Mouse (Mus musculus): ENCODE results near the gene Usf2. TPM values are rescaled to one million over a fixed set of nuclear protein-coding genes. Genes with fewer than 3 reads are reported as not detected.

The Usf2 gene
- polyA plus RNA-seq, 2 experiments = 24.0 to 169 TPM

- ATAC-seq (ENCODE audit: low FRiP score, low read depth) = no peak
- Histone ChIP-seq H3K9me3 (ENCODE audit: control insufficient read depth, low read length) (no peaks in the 10 kb centered on the region), H3K27ac (replicated peaks; ENCODE audit: low read depth, low read length) (no peak overlapping the region), H3K4me2 (replicated peaks; ENCODE audit: low read depth, low read length, severe bottlenecking) (no peak overlapping the region), H3K27me3 (ENCODE audit: control insufficient read depth, insufficient read depth, low read length) (no peaks in the 10 kb centered on the region), H3K4me1 (ENCODE audit: control insufficient read depth, insufficient read depth, low read length) (peaks cover 12% of the 10 kb centered on the region), H3K4me3 (replicated peaks; ENCODE audit: low read length) (no peak overlapping the region), H3K36me3 (ENCODE audit: control insufficient read depth, insufficient read depth, low read length) (peaks cover 33% of the 10 kb centered on the region), H3K9ac (ENCODE audit: low read depth, low read length, severe bottlenecking) (no peak overlapping the region)
- DNase-seq (ENCODE audit: low spot score) = no peak
- no peak for TF ChIP-seq POLR2A (IDR thresholded peaks at IDR 0.05; ENCODE audit: borderline replicate concordance, extremely low read depth, insufficient read depth, insufficient read length)
- WGBS = 95% methylated on average over 9 of the region's 9 CpGs
These were observed 2.4 kb upstream of the Usf2 start for GRCm38 (mm10) chr7:30958866-30959487.

- 73% methylated on average over 28 of the region's 28 CpGs for WGBS
These were observed 1.7 kb upstream of the Usf2 start for GRCm38 (mm10) chr7:30958109-30958865.

GRCm38 (mm10) chr7:30957367-30957783 lies 772 bp upstream of the Usf2 start:
- Histone ChIP-seq H3K27me3 (ENCODE audit: control insufficient read depth, insufficient read depth, low read length) (no peaks in the 10 kb centered on the region), H3K4me2 (replicated peaks; ENCODE audit: low read depth, low read length, severe bottlenecking) (peak overlapping the region; percentile 63), H3K4me3 (replicated peaks; ENCODE audit: low read length) (peak overlapping the region; percentile 96), H3K9me3 (ENCODE audit: control insufficient read depth, low read length) (no peaks in the 10 kb centered on the region), H3K27ac (replicated peaks; ENCODE audit: low read depth, low read length) (peak overlapping the region; percentile 97), H3K4me1 (ENCODE audit: control insufficient read depth, insufficient read depth, low read length) (peaks cover 12% of the 10 kb centered on the region), H3K36me3 (ENCODE audit: control insufficient read depth, insufficient read depth, low read length) (peaks cover 49% of the 10 kb centered on the region), H3K9ac (ENCODE audit: low read depth, low read length, severe bottlenecking) (peak overlapping the region; percentile 99)
- peak; percentile 68 for ATAC-seq (ENCODE audit: low FRiP score, low read depth)
- DNase-seq (ENCODE audit: low spot score) = peak; percentile 86
- peak; percentile 43; the same call in 1 of the 2 replicates for TF ChIP-seq POLR2A (IDR thresholded peaks at IDR 0.05; ENCODE audit: borderline replicate concordance, extremely low read depth, insufficient read depth, insufficient read length)
- WGBS = under 1% methylated on average over 43 of the region's 43 CpGs

More at GRCm38 (mm10) chr7:30958109-30958865, 1.7 kb upstream of the Usf2 start:
- H3K4me1 ChIP-seq (ENCODE audit: control insufficient read depth, insufficient read depth, low read length) = peaks cover 12% of the 10 kb centered on the region
- no peak for DNase-seq (ENCODE audit: low spot score)
- H3K36me3 ChIP-seq (ENCODE audit: control insufficient read depth, insufficient read depth, low read length) = peaks cover 40% of the 10 kb centered on the region
- no peaks in the 10 kb centered on the region for H3K9me3 ChIP-seq (ENCODE audit: control insufficient read depth, low read length)
- peak overlapping the region; percentile 97; the same call in 1 of the 2 replicates for H3K27ac ChIP-seq (replicated peaks; ENCODE audit: low read depth, low read length)
- no peak for TF ChIP-seq POLR2A (IDR thresholded peaks at IDR 0.05; ENCODE audit: borderline replicate concordance, extremely low read depth, insufficient read depth, insufficient read length)
- H3K27me3 ChIP-seq (ENCODE audit: control insufficient read depth, insufficient read depth, low read length) = no peaks in the 10 kb centered on the region
- peak overlapping the region; percentile 99 for H3K9ac ChIP-seq (ENCODE audit: low read depth, low read length, severe bottlenecking)
- no peak for ATAC-seq (ENCODE audit: low FRiP score, low read depth)
- H3K4me2 ChIP-seq (replicated peaks; ENCODE audit: low read depth, low read length, severe bottlenecking) = peak overlapping the region; percentile 63
- H3K4me3 ChIP-seq (replicated peaks; ENCODE audit: low read length) = peak overlapping the region; percentile 96

- Histone ChIP-seq H3K4me1 (ENCODE audit: control insufficient read depth, insufficient read depth, low read length) (peaks cover 12% of the 10 kb centered on the region), H3K27ac (replicated peaks; ENCODE audit: low read depth, low read length) (peak overlapping the region; percentile 97), H3K36me3 (ENCODE audit: control insufficient read depth, insufficient read depth, low read length) (peaks cover 59% of the 10 kb centered on the region), H3K4me2 (replicated peaks; ENCODE audit: low read depth, low read length, severe bottlenecking) (peak overlapping the region; percentile 77), H3K27me3 (ENCODE audit: control insufficient read depth, insufficient read depth, low read length) (no peaks in the 10 kb centered on the region), H3K4me3 (replicated peaks; ENCODE audit: low read length) (peak overlapping the region; percentile 96), H3K9me3 (ENCODE audit: control insufficient read depth, low read length) (no peaks in the 10 kb centered on the region), H3K9ac (ENCODE audit: low read depth, low read length, severe bottlenecking) (peak overlapping the region; percentile 99)
- TF ChIP-seq POLR2A (IDR thresholded peaks at IDR 0.05; ENCODE audit: borderline replicate concordance, extremely low read depth, insufficient read depth, insufficient read length) = no peak
- DNase-seq (ENCODE audit: low spot score) = no peak
- WGBS = 2% methylated on average over 10 of the region's 49 CpGs
- peak; percentile 35 for ATAC-seq (ENCODE audit: low FRiP score, low read depth)
These were observed 249 bp downstream of the Usf2 start for GRCm38 (mm10) chr7:30956357-30956751.

GRCm38 (mm10) chr7:30955584-30956356 lies 833 bp downstream of the Usf2 start:
- peak; percentile 75 for ATAC-seq (ENCODE audit: low FRiP score, low read depth)
- peak overlapping the region; percentile 77 for H3K4me2 ChIP-seq (replicated peaks; ENCODE audit: low read depth, low read length, severe bottlenecking)
- DNase-seq (ENCODE audit: low spot score) = peak; percentile 90
- H3K4me1 ChIP-seq (ENCODE audit: control insufficient read depth, insufficient read depth, low read length) = peaks cover 12% of the 10 kb centered on the region
- no peaks in the 10 kb centered on the region for H3K27me3 ChIP-seq (ENCODE audit: control insufficient read depth, insufficient read depth, low read length)
- 2% methylated on average over 34 of the region's 64 CpGs for WGBS
- peak; percentile 39; the same call in 1 of the 2 replicates for TF ChIP-seq POLR2A (IDR thresholded peaks at IDR 0.05; ENCODE audit: borderline replicate concordance, extremely low read depth, insufficient read depth, insufficient read length)
- H3K4me3 ChIP-seq (replicated peaks; ENCODE audit: low read length) = peak overlapping the region; percentile 96
- no peaks in the 10 kb centered on the region for H3K9me3 ChIP-seq (ENCODE audit: control insufficient read depth, low read length)
- peak overlapping the region; percentile 97 for H3K27ac ChIP-seq (replicated peaks; ENCODE audit: low read depth, low read length)
- H3K36me3 ChIP-seq (ENCODE audit: control insufficient read depth, insufficient read depth, low read length) = peaks cover 65% of the 10 kb centered on the region
- peak overlapping the region; percentile 99 for H3K9ac ChIP-seq (ENCODE audit: low read depth, low read length, severe bottlenecking)

All from limb, embryonic 14.5 days (tissue).